Mouse (Mus musculus) heart, adult 2 months (tissue): ENCODE data around the gene Speer4d. TPM values are rescaled to one million over a fixed set of nuclear protein-coding genes. Genes with fewer than 3 reads are reported as not detected.

Source experiments
- polyA plus RNA-seq: library from polyadenylated mRNA; depleted of rRNA; stranded (reverse); fragments of >200 nt; gene quantifications from 2 replicates; pipeline ENCODE4 v1.2.3, GENCODE M21; 2012; rRNA removed
- total RNA-seq, 2 experiments: library from RNA; stranded (reverse); gene quantifications; 2 replicates each; pipeline ENCODE4 v1.2.3; 2021

Speer4d gene
- total and polyA plus RNA-seq, 3 experiments = not detected

Other genes with a start within 250 kb of the Speer4d start
- gene Gm21149, start 142.5 kb upstream of the Speer4d start, total RNA-seq = not detected
- not detected in 2 replicates for gene Gm21149, start 142.5 kb upstream of the Speer4d start, polyA plus RNA-seq
- gene Gm21190, start 89.8 kb upstream of the Speer4d start, total RNA-seq = not detected
- not detected in 2 replicates for gene Gm21190, start 89.8 kb upstream of the Speer4d start, polyA plus RNA-seq
- not detected for gene Gm21083, start 41.7 kb upstream of the Speer4d start, total RNA-seq
- gene Gm21083, start 41.7 kb upstream of the Speer4d start, polyA plus RNA-seq = 0.23 TPM in 1 of 2 replicates, not detected in the other
- gene 4930572O03Rik, start 38.0 kb downstream of the Speer4d start, total RNA-seq = not detected
- gene 4930572O03Rik, start 38.0 kb downstream of the Speer4d start, polyA plus RNA-seq = not detected in 2 replicates
- gene Speer4c, start 95.2 kb downstream of the Speer4d start, total RNA-seq = not detected
- gene Speer4c, start 95.2 kb downstream of the Speer4d start, polyA plus RNA-seq = not detected in 2 replicates